Mouse (Mus musculus) monocyte, adult 2 months (primary cell): ENCODE measurements around the gene Zfp451.

Experiments
- DNase-seq, 2 experiments: peaks; one replicate each; pipeline ENCODE4 v3.0.0; 2022; ENCODE audit warnings: low spot score in 2 of 2, low read depth in 1 of 2

Gene Zfp451

DNA sequence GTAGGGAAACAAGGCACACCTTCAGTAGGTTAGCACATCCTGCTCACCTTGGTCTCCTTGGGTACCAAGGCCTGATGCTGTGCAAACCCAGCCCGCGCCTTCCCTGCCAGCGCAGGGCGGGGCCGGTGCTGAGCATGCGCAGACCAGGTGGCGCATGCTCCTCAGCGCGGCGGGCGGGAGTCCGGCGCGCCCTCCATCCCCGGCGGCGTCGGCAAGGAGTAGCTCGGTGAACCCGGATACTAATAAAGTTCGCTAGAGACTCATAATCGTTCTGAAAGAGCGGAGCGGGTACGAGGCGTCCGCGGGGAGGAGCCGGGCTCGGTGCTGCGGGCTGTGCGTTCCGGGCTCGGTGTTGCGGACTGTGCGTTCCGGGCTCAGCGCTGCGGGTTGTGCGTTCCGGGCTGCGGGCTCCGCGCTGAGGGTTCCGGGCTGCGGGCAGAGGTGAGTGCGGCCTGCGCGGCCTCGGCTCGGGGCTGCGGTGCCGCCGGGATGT lies 94.6 kb downstream of the Zfp451 start, which contains the start of gene Rab23:
TSS of gene Rab23 (plus strand) at position 155 of the 493 bp plus-strand sequence.
- peak in 1 of 2 experiments; percentile 15 for DNase-seq

DNA sequence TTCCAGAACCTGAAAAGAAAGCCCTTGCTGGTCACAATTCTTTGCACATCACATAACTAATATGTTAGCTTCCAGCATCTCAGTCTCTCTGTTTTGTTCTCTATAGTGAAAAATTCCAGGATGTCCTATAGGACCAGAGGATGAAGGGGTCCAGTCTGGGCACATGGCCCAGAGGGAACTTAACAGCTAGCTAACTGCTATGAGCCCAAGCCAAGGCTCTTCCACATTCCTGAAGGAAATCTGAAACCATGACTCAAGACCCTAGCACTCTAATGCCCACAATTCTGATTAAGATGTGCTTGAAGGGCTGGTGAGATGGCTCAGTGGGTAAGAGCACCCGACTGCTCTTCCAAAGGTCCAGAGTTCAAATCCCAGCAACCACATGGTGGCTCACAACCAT lies 96.8 kb downstream of the Zfp451 start:
- no peak for DNase-seq

DNA sequence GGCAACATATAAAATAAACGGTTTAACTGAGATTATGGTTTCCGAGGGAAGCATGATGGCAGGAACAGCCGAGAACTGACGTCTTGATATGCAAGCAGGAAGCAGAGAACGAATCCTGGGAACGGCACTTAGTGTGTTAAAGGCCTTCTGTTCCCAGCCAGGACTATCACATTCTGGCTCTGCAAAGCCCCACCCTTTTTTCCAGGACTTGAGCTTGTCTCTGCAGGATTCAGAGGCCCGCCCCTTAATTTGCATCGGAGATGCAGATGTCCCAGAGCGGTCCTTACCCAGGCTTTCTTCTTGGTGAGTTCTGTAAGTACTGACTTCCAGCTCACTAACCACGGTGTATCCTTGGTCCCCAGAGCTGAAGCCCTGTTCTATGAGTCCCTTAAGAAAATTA lies 99.6 kb downstream of the Zfp451 start:
- no peak for DNase-seq

- DNase-seq = no peak
These were observed 102.4 kb downstream of the Zfp451 start for GRCm38 (mm10) chr1:33712026-33712425.
